Mouse (Mus musculus): ENCODE measurements at regions not wholly inside any gene's neighbourhood (a gene's known extent, or its start where the extent isn't known, plus 50 kb on each side); places are given as distances from the start of the nearest gene placed in this dataset.

DNA sequence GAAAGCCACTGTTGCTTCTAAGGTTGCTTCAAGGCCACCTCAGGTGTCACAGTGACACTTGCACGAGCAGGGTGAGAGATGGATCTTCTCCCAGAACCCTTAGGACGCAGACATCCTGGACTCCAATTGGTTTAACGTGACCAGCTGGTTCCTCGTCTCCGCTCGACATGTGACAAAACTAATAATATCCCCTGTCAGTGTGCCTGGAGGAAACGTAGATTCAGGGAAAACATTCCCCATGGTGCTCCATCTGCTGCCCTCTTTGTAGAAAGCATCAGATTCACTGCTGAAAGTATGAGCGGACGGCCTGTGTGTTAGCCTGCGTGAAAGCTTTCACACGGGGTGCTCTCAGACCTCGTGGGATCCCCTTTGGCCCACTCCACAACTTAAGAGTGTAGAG lies 390.0 kb upstream of the Slc35b3 start:
- peak; percentile 84 for DNase-seq

DNA sequence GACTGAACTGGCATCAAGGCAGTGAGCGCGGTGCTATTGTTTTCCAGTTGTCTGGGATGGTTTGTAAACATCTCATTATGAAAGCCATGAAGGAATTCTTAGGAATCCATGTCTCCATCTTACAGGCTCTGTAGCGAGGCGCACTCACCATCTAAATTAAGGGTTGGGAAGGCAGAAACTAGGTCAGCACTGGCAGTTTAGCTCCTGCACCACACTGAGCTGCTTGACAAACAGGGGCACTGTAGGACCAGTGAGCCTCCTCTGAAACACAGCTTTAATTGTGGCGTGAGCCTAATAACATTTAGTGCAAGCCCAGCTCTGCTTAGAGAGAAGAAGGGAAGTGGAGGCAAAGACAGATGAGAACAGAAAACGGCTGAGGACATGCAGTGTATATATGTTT lies 387.1 kb upstream of the Slc35b3 start:
- DNase-seq, result peak; percentile 41

- DNase-seq, result no peak
These were observed 374.2 kb upstream of the Slc35b3 start for GRCm38 (mm10) chr13:39334874-39335273.

GRCm38 (mm10) chr13:39329794-39330193 lies 369.1 kb upstream of the Slc35b3 start:
- DNase-seq, result no peak

GRCm38 (mm10) chr13:39326176-39326575 lies 365.5 kb upstream of the Slc35b3 start:
- DNase-seq, result no peak

DNA sequence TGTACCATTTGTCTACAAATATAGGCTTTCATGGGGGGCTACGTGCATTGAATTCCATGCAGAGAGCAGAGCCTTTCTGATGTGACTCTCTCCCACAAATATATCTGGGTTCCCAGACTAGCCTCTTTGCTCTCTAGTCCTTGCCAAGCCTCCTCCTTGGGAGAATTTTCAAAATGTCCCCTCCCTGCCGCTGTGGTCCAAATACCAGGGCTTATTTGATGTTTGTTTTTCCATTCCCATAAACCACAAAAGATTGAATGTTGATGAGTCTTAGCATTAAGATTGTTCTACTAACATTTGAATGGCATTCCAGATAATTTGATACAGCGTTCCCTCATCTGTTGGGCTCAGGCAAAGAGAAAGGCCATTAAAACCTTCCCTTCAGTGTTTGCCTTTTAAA lies 360.4 kb upstream of the Slc35b3 start:
- no peak for DNase-seq

DNA sequence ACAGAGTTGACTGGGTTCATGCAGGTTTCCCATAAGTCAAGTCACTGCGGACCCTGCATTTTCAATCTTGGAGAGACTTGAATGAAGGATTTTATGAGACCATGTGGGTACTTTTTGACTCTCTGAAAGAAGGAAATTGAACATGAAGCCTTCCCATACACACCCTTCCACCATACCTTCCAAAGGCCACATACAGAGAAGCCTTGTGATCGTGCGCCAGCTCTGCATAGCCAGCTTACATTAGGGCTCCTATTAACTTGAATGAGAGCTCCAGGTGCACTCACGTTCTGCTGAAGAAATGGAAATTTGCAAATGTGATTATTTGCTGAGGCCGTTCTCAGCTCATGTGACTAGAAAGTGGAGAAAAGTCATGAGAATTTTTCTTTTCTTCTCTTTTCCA lies 349.1 kb upstream of the Slc35b3 start:
- DNase-seq, result no peak

GRCm38 (mm10) chr13:39307845-39308244 lies 347.2 kb upstream of the Slc35b3 start:
- DNase-seq, result no peak

- no peak for DNase-seq
These were observed 346.2 kb upstream of the Slc35b3 start for GRCm38 (mm10) chr13:39306851-39307250.

GRCm38 (mm10) chr13:39297129-39297528 lies 336.5 kb upstream of the Slc35b3 start:
- DNase-seq, result no peak

DNA sequence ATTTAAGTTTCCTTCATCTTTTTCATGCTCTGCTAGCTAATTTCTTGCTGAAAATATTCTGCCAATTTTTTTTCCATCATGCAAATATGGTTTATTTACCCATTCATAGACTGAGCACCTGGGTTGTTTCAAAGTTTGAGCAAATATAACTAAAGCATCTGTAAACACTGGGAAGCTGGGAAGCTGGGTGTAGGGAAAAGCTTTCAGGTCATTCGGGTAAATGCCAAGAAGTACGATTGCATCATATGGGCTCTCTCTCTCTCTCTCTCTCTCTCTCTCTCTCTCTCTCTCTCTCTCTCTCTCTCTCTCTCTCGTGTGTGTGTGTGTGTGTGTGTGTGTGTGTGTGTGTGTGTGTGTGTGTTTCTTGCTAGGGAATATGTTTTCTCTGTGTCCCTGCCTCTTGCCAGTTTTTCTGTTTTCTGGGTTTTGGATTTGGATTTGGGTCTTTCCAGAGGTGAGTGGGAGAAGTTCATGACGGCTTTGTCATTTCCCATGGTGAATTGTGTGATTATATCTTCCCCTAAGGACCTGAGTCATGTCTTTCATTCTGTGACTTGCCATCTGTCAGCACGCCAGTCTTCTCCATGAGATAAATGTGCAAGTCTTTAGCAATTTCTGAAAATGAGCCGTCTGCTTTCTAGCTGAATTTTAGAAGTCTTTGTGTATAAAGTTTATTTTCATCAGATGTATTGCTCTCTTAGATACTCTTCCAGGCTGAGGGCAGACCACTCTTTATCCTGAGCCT lies 329.7 kb upstream of the Slc35b3 start:
- DNase-seq, result no peak

DNA sequence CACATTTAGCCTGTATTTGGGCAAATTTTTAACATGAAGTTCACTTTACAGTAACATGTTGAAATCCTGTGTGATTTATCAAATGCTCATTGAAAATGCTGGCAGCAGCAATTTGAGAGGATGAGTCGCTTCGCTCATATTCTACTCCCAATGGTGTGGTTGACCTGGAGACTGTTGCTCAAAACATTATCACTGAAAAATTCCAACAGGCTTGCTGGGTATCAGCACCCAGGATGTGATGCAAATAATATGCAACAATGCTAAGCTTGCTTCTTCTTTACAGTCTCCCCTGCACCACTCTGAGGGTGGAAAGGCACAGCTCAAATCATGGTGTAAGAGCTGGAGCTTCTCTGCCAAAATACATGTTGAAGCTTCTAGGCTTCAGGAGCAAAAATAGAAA lies 321.6 kb upstream of the Slc35b3 start:
- DNase-seq, result no peak

DNA sequence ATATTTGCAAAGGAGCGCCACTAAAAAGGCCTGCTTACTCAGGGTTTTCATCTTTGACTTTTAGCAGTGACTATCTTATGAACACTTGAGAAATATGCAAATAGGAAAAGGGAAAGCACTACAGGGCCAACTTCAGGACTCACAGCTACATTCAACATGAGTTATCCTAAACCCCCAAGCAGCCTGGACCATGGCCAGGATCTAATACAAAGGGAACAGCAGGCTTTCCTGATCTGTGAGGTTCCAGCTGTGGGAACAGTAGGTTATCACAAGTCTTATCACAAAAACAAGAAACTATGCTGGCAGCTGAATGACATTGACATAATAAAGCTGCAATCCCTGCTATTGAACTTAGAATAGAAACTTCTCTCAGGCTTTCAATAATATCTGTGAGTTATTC lies 317.4 kb upstream of the Slc35b3 start:
- no peak for DNase-seq

DNA sequence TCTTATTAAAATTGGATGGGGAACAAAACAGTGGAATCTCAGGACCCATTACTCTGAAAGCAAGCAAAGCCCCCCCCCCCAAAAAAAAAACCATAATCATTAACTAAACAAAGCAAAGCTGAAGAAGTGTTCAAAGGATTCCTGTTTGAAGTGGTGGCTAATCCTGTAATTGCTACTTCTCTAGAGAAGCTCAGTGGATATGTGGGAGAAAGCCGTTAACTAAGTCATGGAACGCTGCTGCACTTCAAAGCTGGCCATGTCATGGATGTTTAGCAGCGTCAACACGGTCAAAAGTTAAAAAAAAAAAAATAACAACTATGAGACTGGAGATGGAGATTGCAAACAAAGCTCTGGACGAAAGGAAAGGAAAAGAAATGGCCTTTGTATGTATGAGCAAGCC lies 305.3 kb upstream of the Slc35b3 start:
- no peak for DNase-seq

DNA sequence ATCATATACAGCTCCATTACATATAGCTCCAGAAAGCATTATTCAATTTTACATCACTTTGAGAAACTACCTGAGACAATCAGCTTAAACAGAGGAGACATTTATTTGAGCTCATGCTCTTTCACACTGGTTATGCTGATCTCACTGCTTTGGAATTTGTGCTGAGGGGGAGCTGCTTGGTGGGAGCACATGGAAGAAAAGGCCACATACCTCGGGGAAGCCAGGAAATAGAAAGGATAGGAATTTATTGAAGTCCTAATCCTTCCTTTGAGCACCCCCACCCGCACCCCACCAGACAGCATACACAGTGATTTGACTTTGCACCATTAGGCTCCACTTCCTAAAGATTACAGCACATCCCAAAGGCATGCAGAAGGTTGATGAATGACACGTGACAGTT lies 296.0 kb upstream of the Slc35b3 start:
- no peak for DNase-seq

GRCm38 (mm10) chr13:39255338-39255737 lies 294.7 kb upstream of the Slc35b3 start:
- DNase-seq, result no peak

DNA sequence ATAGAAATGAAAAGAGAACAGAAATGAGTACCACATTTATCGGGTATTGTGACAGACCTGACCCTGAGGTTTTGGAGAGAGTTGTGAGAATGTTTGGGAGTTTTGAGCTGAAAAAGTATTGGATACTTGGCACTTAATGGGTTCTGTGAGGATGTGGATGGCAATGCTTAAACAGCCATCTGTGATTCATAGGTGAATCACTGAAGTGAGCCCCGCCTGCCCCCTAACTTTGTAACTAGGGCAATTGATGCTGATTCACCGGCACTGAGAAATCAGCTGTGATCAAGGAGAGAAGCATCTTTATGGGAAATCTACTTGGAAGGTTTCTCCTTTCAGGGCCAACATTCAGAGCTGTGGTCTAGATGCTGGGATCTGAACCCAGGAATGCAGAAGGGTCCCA lies 291.9 kb upstream of the Slc35b3 start:
- no peak for DNase-seq

DNA sequence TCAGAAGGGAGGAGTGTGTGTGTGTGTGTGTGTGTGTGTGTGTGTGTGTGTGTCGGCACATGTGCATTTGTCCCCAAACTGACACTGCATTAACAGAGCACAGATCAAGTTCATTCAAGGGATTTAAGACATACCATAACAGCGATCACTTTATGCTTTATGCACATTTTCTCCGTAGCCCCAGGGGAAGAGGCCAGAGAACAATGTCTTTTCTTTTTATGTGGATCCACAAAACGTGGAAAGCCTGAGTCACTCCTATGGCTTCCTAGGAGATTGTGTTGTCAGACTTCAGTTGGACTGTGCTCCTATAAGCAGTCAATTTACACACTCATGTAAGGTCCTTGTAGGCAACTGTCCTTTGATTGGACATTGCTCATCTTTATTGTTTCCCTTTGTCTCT lies 289.4 kb upstream of the Slc35b3 start:
- no peak for DNase-seq

GRCm38 (mm10) chr13:39226829-39227228 lies 266.2 kb upstream of the Slc35b3 start:
- DNase-seq, result no peak

- no peak for DNase-seq
These were observed 265.0 kb upstream of the Slc35b3 start for GRCm38 (mm10) chr13:39225651-39226050.

DNA sequence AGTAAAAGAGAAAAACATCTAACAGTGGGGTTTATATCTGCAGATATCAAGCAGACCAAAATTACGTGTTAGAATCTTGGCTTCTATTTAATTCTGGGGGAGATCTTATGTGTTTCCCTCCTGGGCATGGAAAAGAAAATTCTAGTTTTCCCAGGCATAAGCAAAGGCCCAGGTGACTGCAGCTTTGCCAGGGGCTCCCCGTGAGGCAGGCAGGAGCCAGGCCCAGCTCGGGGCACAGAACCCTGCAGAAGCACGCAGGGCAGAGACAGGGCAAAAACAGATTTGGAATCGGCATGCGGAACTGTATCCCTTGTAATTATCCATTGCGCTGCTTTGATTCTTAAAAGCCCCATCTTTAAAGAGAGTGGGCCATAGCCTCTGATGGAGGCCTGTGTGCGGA lies 250.4 kb upstream of the Slc35b3 start:
- no peak for DNase-seq

DNA sequence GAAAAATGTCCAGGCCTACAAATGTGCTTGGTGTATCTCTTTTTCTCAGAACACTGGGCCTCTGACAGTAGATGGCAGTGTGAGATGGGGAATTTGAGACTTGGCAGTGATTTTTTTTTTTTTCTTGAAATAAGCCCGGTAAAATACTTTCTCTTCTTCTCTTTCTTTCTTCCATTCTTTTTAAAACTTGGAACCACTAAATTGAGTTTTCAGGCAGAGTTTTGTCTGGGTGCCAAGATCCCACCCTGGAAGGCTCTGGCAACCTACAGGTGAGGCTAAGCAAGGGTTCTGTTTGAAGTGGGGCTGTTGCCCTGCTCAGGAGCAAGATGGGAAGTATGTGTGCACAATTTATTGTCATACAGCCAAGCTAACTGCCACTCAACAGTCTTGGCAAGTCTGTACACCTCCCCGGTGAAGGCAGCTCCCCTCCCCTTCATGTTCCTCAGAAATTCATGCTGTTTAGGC lies 223.1 kb upstream of the Slc35b3 start:
- DNase-seq, result peak; percentile 14

- no peak for DNase-seq
These were observed 201.3 kb upstream of the Slc35b3 start for GRCm38 (mm10) chr13:39161980-39162379.

- no peak for DNase-seq
These were observed 167.3 kb upstream of the Slc35b3 start for GRCm38 (mm10) chr13:39127942-39128341.

DNA sequence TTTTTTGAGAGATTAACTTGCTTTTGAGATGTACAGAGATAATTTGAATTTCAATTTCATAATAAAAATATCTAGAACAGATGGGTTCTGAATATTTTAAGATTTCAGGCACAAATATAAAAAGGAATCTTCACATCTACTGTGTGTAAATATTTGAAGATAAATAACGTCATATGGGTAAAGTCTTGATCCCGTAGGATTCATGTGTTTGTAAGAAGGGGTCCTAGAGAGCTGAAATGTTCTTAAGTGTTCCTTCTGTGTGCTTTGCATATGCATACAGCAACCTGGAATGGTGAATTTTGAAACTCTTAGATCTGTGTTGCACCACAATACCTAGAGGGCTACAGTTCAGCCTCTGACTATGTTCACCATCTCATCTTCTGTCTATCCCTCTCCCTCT lies 131.4 kb upstream of the Slc35b3 start:
- no peak for DNase-seq

Measured in cerebellum, adult 11 months (tissue).